Mouse (Mus musculus) layer of hippocampus, postnatal 25 days (tissue): ENCODE measurements around the gene Gm6370. TPM values are rescaled to one million over a fixed set of nuclear protein-coding genes. Genes with fewer than 3 reads are reported as not detected.

ENCODE experiments used
- total RNA-seq, 2 experiments: library from RNA; stranded (reverse); gene quantifications; 2 replicates each; pipeline ENCODE4 v1.2.3; 2021

The Gm6370 gene
- total RNA-seq, 2 experiments from 2014 or later = not detected

Other genes starting within 250 kb of the Gm6370 start
- 100 to 1,000 TPM in 1 of 2 experiments, 10 to 100 TPM in 1; 97.5 to 111 TPM for gene Wasf3, start 106.4 kb upstream of the Gm6370 start, total RNA-seq
- not detected for gene Gm6408, start 9.4 kb upstream of the Gm6370 start, total RNA-seq
- not detected for gene 4930449I24Rik, start 11.0 kb downstream of the Gm6370 start, total RNA-seq
- gene Gm3402, start 22.8 kb downstream of the Gm6370 start, total RNA-seq = not detected
- gene Gm3404, start 34.4 kb downstream of the Gm6370 start, total RNA-seq = not detected
- gene Gm3409, start 46.3 kb downstream of the Gm6370 start, total RNA-seq = not detected
- gene Gm3415, start 64.8 kb downstream of the Gm6370 start, total RNA-seq = not detected
- gene Gpr12, start 93.9 kb downstream of the Gm6370 start, total RNA-seq = 10 to 100 TPM; 40.9 to 44.1 TPM